Mouse (Mus musculus): ENCODE data around the gene Fam185a. TPM values are rescaled to one million over a fixed set of nuclear protein-coding genes. Genes with fewer than 3 reads are reported as not detected.

Gene Fam185a
- total RNA-seq, 2 experiments from 2014 or later: 12.9 to 13.2 TPM

GRCm38 (mm10) chr5:21493294-21493999, 68.7 kb downstream of the Fam185a start:
- DNase-seq: no peak

GRCm38 (mm10) chr5:21494781-21495180, 70.0 kb downstream of the Fam185a start:
- DNase-seq: no peak

- DNase-seq: no peak
These were observed 71.6 kb downstream of the Fam185a start for GRCm38 (mm10) chr5:21496321-21496720.

DNA sequence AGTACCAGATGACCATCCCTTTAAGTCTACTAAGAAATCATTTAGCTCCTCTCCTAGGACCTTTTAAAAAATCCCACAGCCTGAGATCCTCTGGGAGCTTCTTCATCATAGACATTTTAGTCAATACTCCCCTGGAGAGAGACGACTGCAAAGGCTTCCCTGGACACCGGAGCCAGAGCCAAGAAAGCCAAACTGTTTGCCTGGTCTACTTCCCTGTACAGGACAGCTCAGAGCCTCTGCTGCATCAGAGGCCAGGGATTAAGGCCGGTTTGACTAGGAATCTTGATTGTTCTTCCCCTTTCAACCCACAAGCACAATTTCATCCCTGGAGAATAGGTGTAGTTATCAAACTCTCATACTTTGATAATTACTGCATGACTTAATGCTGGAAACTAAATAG, 72.1 kb downstream of the Fam185a start:
- DNase-seq: no peak

DNA sequence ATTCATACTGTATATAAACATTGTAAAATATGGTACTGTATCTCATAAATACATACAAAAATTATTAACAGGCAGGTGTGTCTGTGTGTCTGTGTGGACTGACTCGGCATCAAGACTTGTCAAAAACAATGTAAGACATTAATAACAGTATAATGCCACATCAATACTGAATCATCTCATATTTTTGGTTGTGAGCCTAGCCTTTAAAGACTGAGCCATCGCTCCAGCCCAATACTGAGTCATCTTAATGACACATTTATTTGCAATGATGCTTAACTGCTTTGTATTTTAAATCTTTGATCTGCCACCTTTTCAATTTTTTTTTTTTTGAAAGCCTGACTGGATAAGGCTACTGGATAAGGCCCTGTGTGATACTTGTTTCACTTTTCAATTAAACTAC, 73.7 kb downstream of the Fam185a start:
- no peak for DNase-seq

DNA sequence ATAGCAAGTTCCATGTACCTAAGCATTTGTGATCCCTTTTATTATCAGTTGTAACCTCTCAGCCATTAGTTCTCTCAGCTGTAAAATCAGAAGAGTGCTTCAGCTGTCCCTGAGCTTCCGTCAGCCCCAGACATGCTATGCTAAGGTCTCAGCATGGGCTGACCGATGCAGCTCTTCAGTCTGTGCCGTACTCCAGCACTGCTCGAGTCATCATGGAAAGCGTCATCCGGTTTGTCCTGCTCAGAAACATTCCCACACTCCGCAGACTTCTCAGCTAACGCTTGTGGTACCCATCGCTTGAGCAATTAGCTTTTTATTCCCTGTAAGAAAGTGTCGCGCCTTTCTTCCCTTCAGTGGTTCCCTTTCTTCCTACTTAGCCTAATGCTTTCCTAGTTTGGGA, 74.2 kb downstream of the Fam185a start:
- DNase-seq: no peak

- DNase-seq: no peak
These were observed 75.4 kb downstream of the Fam185a start for GRCm38 (mm10) chr5:21500133-21500532.

DNA sequence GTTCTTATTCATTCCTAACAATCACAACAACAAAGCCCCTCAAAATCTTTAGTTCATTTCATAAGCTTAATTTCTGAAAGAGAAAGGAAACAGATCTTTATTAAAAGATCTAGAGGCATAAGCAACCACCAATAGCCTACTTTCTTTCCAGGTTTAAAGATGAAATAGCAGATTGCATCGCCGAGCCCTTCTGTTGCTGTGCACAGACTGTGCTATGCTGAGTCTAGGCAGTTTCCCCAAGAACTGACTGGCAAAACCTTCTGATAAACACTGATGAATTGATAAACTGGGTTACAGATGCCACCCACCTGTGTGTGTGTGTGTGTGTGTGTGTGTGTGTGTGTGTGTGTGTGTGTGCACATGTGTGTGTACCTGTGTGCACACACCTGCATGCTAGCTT, 76.2 kb downstream of the Fam185a start:
- DNase-seq: no peak

DNA sequence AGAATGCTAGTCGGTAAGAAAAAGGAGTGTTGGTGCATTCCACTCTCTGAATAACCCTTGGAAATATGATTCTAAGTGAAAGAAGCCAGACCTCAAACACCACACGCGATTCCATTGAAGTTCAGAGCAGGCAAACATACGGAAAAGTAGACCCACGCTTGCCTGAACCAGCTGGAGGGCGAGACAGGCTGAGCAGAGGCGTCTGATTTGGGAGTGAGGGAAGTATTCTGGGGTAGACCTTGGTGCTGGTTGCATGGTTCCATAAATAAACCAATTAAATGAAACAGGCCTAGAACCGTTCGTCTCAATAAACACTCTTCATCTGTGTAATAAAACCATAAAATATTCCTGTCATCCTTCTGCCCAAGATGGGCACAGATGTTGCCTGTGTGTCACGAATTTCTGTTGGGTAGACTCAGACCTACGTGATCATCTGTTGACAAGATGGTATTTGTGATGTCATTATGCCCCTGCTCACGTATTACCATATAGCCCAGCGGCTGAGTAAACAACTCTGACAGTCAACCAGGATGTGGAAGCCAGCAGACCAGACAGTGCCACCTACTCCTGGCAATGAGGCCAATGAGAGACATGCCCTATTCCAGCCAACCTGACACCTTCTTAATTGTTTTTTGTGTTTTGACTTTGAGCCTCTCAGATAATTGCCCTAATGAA, 78.3 kb downstream of the Fam185a start:
- DNase-seq: no peak

DNA sequence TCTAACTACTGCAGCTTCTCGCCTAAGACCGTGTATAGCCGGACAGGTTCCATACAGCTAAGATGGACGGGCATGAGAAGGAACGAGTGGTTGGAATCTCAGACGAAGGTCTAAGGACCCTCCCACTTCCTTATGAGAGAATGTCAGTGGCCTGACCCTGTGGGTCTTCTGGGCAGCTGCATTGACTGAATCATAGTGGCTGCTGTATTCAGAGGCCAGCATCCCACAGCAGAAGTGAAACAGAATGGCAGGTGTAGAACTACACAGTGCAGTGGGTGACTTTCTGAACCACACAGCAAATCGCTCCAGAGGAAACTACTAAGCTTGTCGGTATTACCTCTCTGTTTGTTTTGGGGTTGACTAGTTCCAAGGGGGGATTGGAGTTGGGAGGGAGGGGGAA, 80.4 kb downstream of the Fam185a start:
- DNase-seq: no peak

DNA sequence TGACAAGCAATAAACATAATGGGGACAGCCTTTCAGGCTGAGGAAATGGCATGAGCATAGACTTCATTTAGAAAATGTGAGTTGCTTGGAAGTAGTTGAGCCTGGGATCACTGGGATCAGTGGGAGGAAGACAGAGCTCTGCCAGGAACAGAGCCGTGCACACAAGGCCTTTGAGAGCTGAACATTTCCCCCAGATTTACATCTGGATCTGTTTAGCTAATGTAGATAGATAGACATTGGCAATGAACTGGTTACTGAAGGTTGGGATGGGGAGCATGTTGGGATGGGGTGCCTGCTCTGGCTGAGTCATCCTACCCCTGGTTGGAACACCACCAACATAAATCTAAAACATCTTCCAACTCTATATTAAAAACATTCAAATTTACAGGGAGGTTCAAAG, 82.1 kb downstream of the Fam185a start:
- no peak for DNase-seq

DNA sequence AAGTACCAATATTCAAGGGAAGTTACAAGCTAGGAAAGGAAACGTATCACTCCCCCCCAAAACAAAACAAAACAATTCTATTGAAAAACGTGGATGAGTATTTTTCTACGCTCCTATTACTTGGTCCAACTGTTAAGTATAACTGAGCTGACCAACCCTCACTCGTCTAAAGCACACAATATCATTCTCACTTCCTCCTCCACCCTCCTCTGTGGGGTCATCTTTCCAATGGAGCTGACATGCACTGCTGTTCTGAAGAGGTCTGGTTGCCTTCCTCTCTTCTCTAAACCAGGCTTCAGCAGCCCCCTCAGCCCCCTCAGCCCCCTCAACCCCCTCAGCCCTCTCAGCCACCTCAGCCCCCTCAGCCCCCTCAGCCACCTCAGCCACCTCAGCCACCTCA, 85.0 kb downstream of the Fam185a start:
- no peak for DNase-seq

- DNase-seq: no peak
These were observed 88.6 kb downstream of the Fam185a start for GRCm38 (mm10) chr5:21513363-21513762.

- no peak for DNase-seq
These were observed 92.8 kb downstream of the Fam185a start for GRCm38 (mm10) chr5:21517562-21517961.

DNA sequence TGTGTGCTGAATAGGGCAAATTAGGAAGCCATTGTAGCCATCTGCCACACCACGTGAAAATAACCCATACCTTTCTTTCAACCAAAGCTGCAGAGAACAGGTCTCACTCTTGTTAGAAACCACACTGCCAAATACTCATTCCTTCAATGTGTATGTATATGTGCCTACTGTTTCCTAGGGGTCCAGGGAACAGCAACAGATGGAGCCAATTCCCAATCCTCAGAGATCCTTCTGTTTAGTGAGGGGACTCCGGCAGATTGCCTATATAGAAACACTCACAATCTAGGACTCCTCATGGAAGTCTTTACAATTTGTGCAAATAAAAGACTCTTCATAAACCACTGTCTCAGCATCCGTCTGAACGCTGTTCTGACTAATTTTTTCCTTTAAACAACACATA, 93.4 kb downstream of the Fam185a start:
- DNase-seq: no peak

DNA sequence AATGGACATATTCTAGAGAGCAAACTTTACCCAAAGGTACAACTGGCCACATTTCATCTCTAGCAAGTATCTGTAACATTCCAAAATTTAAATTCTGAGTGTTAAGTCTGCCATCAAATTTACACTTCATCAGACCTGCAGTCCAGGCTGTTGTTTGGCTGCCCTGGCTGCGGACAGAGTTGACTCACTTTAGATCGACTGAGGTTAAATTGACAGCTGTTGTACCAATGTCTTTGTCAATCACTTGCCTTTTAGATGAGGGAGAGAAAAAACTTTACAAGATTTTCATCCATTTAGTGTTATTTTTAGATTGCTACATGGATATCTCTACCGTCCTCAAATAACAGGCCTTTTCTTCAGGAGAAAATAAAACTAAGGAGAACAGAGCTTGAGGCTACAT, 94.4 kb downstream of the Fam185a start:
- DNase-seq: no peak

- DNase-seq: no peak
These were observed 102.2 kb downstream of the Fam185a start for GRCm38 (mm10) chr5:21526835-21527485.

DNA sequence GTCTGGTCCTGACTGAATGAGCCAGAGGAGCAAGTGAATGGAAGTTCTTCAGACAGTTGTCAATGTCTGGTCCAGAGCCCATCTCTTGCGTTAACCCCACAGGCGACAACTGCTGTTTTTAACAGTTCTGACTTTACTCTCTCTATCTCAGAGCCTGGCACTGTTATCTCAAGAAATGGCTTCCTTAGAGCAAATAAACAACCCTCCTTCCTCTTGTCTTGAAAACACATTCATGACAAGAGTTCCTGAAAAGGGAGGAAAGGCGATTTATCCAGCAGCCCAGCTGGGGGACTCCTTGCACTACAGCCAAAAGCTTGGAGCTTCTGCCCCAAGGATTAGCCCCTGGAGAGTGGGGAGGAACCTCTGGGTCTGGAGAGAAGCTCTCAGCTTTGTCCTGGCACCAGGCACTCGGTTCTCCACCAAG, 102.7 kb downstream of the Fam185a start:
- no peak for DNase-seq

DNA sequence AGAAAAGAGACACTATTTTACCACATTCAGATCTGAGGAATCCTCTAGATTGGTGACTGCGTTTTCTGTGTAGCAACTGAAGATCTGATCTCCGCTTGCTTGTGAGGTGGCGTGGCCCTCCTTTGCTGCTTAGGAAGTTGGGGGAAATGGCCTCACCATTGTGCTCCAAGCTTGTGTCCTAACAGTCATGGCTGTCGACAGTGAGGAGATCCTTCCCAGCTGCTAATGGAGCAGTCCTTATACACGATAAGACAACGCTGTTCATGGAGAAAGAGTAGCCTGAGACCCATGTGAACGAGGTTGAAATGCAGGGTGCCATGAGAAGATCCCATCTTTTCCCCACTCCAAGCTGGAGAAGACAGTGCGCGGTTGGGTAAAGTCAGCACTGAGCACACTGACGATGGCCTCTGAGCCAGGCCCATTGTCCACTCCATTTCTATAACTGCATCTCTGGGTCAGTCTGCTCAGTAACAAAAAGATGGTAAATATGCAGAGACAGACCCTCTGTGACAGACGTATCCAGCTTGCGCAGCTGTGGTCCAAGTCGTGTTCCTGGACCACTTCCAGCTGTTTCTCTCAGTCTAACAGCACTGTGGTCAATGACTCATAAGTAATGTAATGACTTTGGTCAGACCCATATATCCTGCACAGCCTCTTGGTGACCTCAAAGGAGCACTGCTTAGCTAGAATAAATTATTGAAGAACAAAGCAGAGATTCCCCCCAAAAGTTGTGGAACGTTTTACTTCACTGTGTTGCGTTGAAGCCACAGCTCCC, 103.5 kb downstream of the Fam185a start:
- DNase-seq: no peak

DNA sequence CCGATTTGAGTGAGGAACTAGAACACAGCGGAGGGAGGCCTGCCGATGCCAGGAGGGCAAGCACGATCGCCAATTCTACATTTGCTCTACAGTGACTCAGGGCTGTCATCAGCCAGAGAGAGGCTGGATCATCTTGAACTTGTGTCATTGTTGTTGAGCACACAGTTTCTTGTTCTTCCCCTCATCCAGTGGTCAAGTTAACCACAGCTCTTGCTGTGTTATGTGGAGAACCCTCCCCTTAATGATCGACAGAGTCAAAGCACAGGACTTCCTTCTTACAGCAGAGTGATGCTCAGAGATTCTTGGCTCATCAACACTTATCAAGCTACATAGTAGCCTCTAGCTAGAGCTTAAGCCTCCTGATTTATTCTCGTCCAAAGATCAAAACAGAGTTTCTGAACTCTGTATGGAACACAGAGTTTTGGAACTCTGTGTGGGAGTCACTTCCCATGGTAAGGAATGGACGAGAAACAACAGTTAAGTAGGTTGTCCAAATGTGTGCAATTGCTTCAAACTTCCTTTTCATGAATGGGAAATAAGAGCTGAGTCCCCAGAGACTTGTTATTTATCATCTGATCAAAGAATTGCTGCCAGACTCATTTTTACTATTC, 104.5 kb downstream of the Fam185a start:
- no peak for DNase-seq

Measured in adrenal gland, postnatal 10 days (tissue).